Mouse (Mus musculus): ENCODE measurements around the gene Mpeg1. TPM values are rescaled to one million over a fixed set of nuclear protein-coding genes. Genes with fewer than 3 reads are reported as not detected.

Gene Mpeg1
- polyA plus RNA-seq, 1 experiment = not detected

DNA sequence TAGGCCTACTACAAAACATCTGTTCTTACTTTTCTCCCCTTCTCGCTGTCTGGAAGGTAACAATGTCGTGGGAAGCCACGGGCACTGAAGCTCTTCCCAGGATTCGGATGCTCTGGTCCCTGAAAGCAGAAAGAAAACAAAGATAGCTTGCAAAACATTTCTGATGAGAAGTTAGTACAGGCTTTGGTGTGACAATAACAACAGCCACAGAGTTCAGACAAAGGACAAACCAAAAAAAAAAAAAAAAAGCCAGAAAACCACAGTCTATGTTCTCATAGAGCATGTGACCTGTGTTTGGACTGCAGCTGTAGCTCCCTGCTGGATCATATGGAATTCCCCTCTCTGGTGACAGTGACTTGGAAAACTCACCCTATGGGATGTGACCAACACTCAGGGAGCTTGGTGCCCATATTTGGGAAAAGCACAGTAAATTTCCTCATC, 12.6 kb downstream of the Mpeg1 start:
- H3K27ac ChIP-seq (ENCODE audit: insufficient read depth, low read depth, low read length) = no peak overlapping the region
- 87% methylated on average over 4 of the region's 4 CpGs for WGBS
- no peak overlapping the region for H3K4me3 ChIP-seq (ENCODE audit: insufficient read depth, low read depth, low read length)
- TF ChIP-seq POLR2A (IDR thresholded peaks at IDR 0.05; ENCODE audit: insufficient read depth, low read depth, low read length) (no peak), CTCF (IDR thresholded peaks at IDR 0.05; ENCODE audit: insufficient read depth, low read depth, low read length) (no peak)
- H3K4me1 ChIP-seq (ENCODE audit: control insufficient read depth, insufficient read depth, low read length) = peaks cover 9% of the 10 kb centered on the region

DNA sequence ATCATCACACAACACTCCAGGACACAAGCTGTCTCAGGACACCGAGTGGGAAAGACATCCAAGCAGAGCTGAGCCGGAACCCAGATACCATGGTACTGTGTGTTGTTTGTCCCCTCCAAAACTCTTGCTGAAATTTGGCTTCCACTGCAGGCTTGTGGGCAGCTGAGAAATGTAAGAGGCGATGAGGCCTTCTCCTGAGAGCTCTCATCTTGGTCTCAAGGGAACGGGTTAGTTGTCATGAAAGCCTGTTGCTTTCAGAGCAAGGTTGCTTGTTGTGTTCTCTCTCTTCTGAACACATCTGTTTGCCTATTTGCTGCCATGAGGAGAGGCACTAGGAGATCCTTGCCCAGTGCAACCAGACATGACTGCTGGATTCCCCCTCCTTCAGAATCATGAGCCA, 13.4 kb downstream of the Mpeg1 start:
- Histone ChIP-seq H3K4me3 (ENCODE audit: insufficient read depth, low read depth, low read length) (no peak overlapping the region), H3K4me1 (ENCODE audit: control insufficient read depth, insufficient read depth, low read length) (peaks cover 9% of the 10 kb centered on the region), H3K27ac (ENCODE audit: insufficient read depth, low read depth, low read length) (no peak overlapping the region)
- TF ChIP-seq CTCF (IDR thresholded peaks at IDR 0.05; ENCODE audit: insufficient read depth, low read depth, low read length) = no peak
- TF ChIP-seq POLR2A (IDR thresholded peaks at IDR 0.05; ENCODE audit: insufficient read depth, low read depth, low read length) = no peak
- WGBS = 89% methylated on average over 4 of the region's 4 CpGs

DNA sequence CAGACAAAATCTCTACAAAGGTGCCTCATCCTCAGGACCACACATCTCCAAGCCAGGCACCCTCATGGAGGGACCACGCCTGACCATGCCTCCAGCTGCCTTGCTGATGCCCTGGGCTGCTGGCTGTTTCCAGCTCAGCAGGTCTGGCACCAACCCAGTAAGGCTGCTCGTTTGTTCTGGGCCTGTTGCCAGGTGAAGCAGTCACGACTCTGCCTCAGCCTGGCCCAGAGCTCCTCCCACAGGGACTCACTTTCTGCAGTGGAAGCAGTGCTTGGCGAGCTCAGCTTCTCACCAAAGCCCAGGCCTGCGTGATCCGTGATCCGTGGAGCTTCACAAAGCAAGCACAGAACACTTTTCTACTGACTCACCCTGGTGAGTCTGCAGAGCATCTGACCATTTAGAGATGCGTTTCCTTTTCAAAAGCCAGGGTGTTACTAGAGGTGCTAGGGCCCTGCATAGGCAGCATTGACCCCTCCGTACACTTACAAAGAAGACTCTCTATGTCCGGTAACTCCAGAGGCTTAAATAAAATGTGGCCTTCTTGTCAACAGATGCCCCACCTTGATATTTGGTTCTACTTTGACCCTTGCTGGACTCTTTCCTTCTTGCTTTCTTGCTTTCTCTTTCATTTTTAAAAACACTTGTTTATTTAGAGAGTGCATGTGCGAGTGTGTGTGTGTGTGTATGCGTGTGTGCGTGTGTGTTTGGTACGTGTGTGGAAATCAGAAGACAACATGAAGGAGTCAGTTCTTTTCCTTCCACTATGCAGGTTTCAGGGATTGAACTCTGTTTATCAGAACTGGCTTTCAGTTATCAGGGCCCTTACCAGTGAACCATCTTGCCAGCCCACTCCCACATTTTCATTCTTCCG, 15.0 kb downstream of the Mpeg1 start:
- no peak for TF ChIP-seq POLR2A (IDR thresholded peaks at IDR 0.05; ENCODE audit: insufficient read depth, low read depth, low read length)
- peaks cover 9% of the 10 kb centered on the region for H3K4me1 ChIP-seq (ENCODE audit: control insufficient read depth, insufficient read depth, low read length)
- 34% methylated on average over 15 of the region's 15 CpGs for WGBS
- H3K4me3 ChIP-seq (ENCODE audit: insufficient read depth, low read depth, low read length) = no peak overlapping the region
- peak overlapping the region; percentile 68 for H3K27ac ChIP-seq (ENCODE audit: insufficient read depth, low read depth, low read length)

- H3K27ac ChIP-seq (ENCODE audit: insufficient read depth, low read depth, low read length) = no peak overlapping the region
- no peak overlapping the region for H3K4me3 ChIP-seq (ENCODE audit: insufficient read depth, low read depth, low read length)
- H3K4me1 ChIP-seq (ENCODE audit: control insufficient read depth, insufficient read depth, low read length) = peaks cover 9% of the 10 kb centered on the region
- 70% methylated on average over 5 of the region's 5 CpGs for whole genome bisulfite sequencing
- no peak for TF ChIP-seq CTCF (IDR thresholded peaks at IDR 0.05; ENCODE audit: insufficient read depth, low read depth, low read length)
- TF ChIP-seq POLR2A (IDR thresholded peaks at IDR 0.05; ENCODE audit: insufficient read depth, low read depth, low read length) = no peak
These were observed 16.2 kb downstream of the Mpeg1 start for GRCm38 (mm10) chr19:12476721-12477270.

- Histone ChIP-seq H3K4me1 (ENCODE audit: control insufficient read depth, insufficient read depth, low read length) (peaks cover 9% of the 10 kb centered on the region), H3K27ac (ENCODE audit: insufficient read depth, low read depth, low read length) (no peak overlapping the region), H3K4me3 (ENCODE audit: insufficient read depth, low read depth, low read length) (no peak overlapping the region)
- 88% methylated on average over 6 of the region's 6 CpGs for WGBS
- TF ChIP-seq CTCF (IDR thresholded peaks at IDR 0.05; ENCODE audit: insufficient read depth, low read depth, low read length) (no peak), POLR2A (IDR thresholded peaks at IDR 0.05; ENCODE audit: insufficient read depth, low read depth, low read length) (no peak)
These were observed 17.8 kb downstream of the Mpeg1 start for GRCm38 (mm10) chr19:12478369-12478768.

DNA sequence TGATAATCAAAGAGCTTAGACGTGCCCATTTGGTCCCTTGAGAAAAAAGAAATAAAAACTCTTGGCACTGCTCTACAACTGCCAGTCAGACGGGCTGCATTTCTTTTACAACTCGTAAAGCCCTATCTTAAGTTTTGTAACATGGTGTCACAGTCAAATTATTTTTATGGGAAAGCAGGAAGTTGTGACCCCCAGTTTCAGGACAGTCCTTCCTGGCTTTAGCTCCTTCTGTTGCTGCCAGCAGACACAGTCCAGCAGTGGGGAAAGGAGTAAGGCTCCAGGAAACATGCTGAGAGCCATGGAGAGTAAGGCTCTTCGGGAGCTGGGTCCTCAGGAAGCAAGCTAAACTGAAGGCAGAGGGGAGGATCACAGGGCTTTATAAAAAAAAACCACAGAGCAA, 23.2 kb downstream of the Mpeg1 start:
- no peak overlapping the region for H3K4me3 ChIP-seq (ENCODE audit: insufficient read depth, low read depth, low read length)
- WGBS = 44% methylated on average over 4 of the region's 4 CpGs
- H3K4me1 ChIP-seq (ENCODE audit: control insufficient read depth, insufficient read depth, low read length) = peaks cover 15% of the 10 kb centered on the region; the same call in 1 of the 2 replicates
- H3K27ac ChIP-seq (ENCODE audit: insufficient read depth, low read depth, low read length) = 0 out of 2 replicates have a peak overlapping the region, but pooled peaks have one; percentile 61
- TF ChIP-seq POLR2A (IDR thresholded peaks at IDR 0.05; ENCODE audit: insufficient read depth, low read depth, low read length) (no peak), CTCF (IDR thresholded peaks at IDR 0.05; ENCODE audit: insufficient read depth, low read depth, low read length) (no peak)

DNA sequence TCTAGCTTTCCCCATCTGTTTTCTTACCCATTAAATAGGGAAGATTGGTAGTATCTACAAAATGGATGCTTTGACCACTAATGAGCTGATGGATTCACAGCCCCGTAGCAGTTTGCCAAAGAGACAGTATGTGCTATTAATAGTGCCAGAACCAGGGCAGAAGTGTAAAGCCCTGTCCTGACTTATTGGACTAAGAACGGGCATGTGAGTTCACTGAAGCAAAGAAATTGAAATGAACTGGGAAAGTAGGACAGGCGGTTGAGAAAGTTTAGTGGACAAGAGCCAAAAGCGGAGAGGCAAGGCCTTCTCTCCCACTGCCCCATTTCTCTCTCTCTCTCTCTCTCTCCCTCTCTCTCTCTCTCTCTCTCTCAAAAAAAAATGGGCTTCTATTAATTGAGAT, 23.6 kb downstream of the Mpeg1 start:
- WGBS = 51% methylated on average over 4 of the region's 4 CpGs
- H3K27ac ChIP-seq (ENCODE audit: insufficient read depth, low read depth, low read length) = no peak overlapping the region
- no peak overlapping the region for H3K4me3 ChIP-seq (ENCODE audit: insufficient read depth, low read depth, low read length)

DNA sequence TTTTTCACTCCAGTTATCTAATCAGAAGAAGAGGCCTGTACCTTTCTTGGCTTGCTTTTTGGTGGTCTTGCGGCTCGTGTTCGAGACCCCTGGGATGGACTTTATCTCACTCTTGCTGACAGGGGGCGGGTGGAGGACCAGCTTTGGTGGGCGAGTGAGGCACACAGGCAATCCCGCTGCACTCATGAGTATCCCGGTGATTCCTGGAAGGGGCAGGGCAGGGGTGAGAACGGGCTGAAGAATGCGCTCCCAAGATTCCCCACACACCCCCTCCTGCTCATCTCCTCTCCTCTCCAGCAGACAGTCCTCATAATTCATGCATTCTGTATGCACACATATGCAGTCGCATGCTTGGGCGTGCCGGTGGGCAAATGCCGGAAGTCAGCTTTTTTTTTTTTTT, 24.6 kb downstream of the Mpeg1 start:
- Histone ChIP-seq H3K4me1 (ENCODE audit: control insufficient read depth, insufficient read depth, low read length) (peaks cover 18% of the 10 kb centered on the region), H3K4me3 (ENCODE audit: insufficient read depth, low read depth, low read length) (no peak overlapping the region), H3K27ac (ENCODE audit: insufficient read depth, low read depth, low read length) (no peak overlapping the region)
- WGBS = 86% methylated on average over 13 of the region's 13 CpGs
- TF ChIP-seq POLR2A (IDR thresholded peaks at IDR 0.05; ENCODE audit: insufficient read depth, low read depth, low read length) (no peak), CTCF (IDR thresholded peaks at IDR 0.05; ENCODE audit: insufficient read depth, low read depth, low read length) (no peak)

More for the DNA sequence above, 23.6 kb downstream of the Mpeg1 start:
- peaks cover 18% of the 10 kb centered on the region for H3K4me1 ChIP-seq (ENCODE audit: control insufficient read depth, insufficient read depth, low read length)
- no peak for TF ChIP-seq POLR2A (IDR thresholded peaks at IDR 0.05; ENCODE audit: insufficient read depth, low read depth, low read length)
- TF ChIP-seq CTCF (IDR thresholded peaks at IDR 0.05; ENCODE audit: insufficient read depth, low read depth, low read length) = no peak

GRCm38 (mm10) chr19:12485631-12486030, 25.1 kb downstream of the Mpeg1 start:
- no peak overlapping the region for H3K4me3 ChIP-seq (ENCODE audit: insufficient read depth, low read depth, low read length)
- WGBS = 76% methylated on average over 3 of the region's 3 CpGs
- TF ChIP-seq CTCF (IDR thresholded peaks at IDR 0.05; ENCODE audit: insufficient read depth, low read depth, low read length) = no peak
- peaks cover 21% of the 10 kb centered on the region for H3K4me1 ChIP-seq (ENCODE audit: control insufficient read depth, insufficient read depth, low read length)
- H3K27ac ChIP-seq (ENCODE audit: insufficient read depth, low read depth, low read length) = no peak overlapping the region

Measured in olfactory bulb, adult 2 months (tissue).